Mouse (Mus musculus) neutrophil, adult 5-6 weeks (primary cell): ENCODE results near the gene Pip5kl1. TPM values are rescaled to one million over a fixed set of nuclear protein-coding genes. Genes with fewer than 3 reads are reported as not detected.

Experiments
- ATAC-seq: fragments of 151-379, 151-347 bp; 2 replicates; pipeline ENCODE4 v1.8.0; 2017; ENCODE audit warnings: mild to moderate bottlenecking, moderate TSS enrichment; ENCODE audit not compliant: insufficient number of reproducible peaks, poor library complexity, low FRiP score, severe bottlenecking; ENCODE audit errors: extremely low read depth
- total RNA-seq: library from RNA; stranded (forward); fragments of 200-1000 nt; gene quantifications from 2 replicates; pipeline ENCODE4 v1.2.3, GENCODE M21; 2017

The Pip5kl1 gene
- total RNA-seq, 1 experiment from 2014 or later = 1.3 TPM

DNA sequence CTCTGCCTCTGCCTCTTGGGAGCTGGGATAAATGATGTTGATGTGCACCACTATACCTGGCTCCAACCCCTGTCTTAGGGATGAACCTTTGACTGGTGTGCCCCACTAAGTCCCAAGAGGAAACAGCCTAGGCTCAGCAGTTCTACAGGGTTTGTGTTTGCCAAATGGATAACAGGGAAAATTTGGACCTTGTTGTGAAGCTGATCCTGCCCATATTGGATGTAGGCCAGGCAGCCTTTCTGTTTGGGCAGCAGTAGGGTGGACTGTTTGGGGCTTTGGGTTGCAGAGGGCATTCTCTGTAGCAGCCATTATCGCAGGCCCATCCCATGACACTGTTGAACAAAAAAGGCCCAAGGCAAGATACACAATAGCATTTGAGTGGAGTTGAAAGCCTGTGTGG, 27.6 kb upstream of the Pip5kl1 start:
- ATAC-seq = no peak

DNA sequence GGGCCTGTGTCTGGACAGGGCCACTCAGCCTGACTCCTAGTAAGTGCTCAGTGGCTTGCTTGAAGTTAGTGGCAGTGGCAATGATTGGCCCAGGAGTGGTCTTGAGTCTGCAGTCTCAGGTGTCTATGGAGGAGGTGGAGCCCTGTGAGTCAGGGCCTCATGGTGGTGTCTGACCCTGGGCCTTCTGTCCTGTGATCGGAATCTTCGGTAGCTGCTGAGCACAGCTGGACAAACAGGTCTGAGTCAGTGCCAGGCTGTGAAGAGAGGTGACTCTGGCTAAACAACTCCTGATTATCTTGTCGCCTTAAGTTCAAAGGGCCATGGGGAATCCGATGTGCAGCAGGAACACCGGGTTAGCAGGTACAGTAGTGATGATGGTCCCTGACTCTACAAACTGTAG, 27.2 kb upstream of the Pip5kl1 start:
- no peak for ATAC-seq

DNA sequence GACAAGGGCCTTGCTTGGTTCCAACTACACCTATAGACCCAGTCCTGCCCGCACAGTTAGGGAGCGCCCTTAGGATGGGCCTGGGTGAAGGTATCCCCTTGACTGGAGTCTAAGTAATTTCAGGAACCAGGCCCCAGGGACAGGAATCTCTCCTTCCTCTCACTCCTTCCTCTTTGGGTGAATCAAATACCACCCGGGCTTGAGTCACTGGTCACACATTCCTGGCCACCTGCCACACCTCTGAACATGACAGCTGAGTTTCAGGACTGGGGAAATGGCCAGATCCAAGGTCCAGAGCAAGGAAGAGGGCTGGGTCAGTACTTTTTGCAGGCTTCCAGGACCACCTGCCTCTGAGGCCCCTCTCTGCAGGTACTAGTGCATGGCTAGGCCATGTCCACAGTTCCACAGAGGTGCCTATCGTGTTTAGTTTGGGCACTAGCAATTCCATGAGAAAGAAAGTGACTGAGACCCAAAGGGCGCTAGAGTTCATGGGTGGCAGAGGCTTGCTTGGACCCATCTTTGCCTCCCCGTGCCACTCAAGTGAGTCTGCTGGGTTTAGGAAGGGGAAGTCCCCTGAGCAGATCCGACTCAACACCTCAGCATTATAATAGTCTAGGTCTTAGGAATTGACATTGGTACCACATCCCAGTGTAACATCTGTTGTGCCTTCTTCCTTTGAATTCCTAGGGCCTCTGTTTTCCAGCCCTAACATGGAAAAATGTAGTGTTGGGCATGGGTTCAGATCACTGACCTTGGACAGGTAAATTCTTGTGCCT, 26.4 kb upstream of the Pip5kl1 start:
- peak; percentile 15; the same call in 1 of the 2 replicates for ATAC-seq

DNA sequence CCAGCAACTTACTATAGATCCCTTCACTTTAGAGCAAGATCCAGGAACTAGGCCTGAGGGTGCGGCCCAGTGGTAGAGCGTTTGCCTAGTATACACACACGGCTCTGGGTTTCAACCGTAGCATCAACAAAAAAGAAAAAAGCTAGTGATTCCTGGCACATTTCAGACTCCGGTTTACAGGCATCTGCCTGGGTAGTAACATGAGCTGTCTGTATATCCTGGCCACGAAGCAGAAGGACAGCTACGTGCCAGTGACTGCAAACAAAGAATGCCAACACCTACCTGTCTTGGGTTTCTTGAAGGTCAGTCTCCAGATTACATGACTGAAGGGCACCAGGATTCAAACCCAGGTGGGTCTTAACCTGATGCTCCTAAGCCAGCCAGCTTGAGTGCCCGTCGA, 25.4 kb upstream of the Pip5kl1 start:
- no peak for ATAC-seq

DNA sequence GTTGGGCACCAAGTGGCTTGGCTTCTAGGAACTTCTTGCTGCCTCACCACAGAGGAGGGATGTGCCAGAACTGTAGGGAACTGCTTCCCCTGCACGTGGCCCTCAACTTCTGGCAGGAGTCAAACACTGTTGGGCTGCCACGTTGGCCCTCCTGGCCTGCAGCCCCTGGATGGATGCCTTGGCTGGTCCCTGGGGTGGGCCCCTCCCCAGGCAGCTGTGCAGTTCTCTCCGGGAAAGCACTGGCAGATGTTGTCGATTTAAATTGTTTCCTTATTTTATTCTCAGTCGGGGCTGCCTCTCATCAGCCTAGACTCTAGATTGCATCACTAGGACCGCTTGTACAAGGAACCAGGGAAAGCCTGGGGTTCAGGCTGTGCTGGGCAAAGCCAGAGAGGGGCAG, 24.8 kb upstream of the Pip5kl1 start:
- ATAC-seq = no peak

DNA sequence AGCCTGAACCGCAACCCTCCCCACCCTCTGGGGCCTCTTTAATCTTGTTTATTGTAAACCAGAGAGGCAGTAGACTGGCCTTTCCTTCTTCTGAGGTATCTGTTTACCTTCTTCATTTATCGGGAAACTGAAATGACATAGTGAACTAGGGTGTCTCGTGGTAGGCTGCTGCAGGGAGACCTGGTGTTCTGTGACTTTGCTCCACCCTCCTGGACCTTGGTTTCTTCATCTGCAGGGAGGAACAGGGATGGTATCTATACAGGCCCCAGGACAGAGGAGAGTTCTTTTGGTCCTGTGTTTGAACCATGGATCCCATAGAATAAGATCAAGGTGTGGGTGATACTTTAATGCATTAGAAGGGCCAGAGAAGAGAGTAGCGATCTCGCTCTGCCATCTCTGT, 23.4 kb upstream of the Pip5kl1 start:
- no peak for ATAC-seq

DNA sequence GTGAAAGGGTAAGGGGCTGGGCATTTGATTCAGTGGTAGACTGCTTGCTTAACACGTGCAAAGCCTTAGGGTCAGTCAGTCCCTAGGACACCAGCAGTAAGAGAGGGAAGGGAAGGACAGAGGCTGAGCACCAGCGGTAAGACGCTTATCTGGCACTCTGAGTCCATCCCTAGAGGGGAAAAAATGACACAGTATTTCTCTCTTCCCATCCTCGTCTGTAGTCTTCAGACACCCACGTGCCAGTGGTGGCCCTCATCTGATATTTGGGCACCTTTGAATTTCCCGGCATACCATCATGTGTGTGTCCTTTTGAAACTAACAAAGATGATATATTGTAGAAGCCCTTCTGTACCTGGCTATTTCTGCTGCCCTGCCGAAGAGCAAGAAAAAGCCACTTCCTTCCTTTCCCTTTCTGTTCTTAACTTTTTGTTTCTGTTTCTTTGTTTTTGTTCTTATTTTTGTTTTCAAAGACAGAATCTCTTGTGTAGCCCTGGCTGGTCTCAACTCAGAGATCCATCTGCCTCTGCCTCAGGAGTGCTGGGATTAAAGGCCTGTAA, 20.9 kb upstream of the Pip5kl1 start:
- peak; percentile 34; the same call in 1 of the 2 replicates for ATAC-seq

DNA sequence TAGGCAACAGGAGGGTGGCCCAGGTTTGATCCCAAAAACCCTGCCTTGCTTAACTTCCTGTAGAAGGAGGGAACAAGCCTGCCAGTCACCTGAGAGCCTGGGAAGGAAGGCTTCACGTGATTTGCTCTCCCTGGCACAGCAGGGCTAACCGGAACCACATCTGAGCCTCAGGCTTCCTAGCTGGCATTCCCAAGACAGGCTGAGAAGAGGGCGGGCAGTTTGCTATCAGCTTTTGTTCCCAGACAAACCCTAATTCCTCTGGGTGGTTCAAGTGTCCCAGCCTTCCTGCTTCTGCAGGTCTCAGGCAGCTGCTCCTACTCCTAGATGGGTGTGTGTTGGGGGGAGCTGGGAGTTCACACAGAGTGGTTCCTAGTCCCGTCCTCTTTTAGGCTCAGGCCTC, 19.1 kb upstream of the Pip5kl1 start:
- no peak for ATAC-seq

DNA sequence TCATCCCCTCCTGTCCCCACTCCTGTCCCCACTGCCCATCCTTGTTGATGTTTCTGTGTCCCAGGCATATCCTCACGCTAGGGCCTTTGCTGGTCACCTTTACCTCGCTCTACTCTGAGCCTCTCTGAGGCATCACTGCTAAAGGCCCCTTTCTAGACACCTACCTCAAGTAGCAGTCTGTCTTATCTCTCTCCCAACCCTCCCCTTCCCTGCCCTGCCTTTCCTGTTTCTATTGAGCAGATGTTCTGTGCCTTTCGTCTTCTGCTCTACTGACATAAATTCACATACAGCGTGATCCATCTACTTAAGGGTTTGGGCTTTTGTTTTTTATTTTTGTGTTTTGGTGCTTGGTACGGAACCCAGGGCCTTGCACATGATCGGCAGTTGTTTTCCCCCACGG, 18.6 kb upstream of the Pip5kl1 start:
- no peak for ATAC-seq

DNA sequence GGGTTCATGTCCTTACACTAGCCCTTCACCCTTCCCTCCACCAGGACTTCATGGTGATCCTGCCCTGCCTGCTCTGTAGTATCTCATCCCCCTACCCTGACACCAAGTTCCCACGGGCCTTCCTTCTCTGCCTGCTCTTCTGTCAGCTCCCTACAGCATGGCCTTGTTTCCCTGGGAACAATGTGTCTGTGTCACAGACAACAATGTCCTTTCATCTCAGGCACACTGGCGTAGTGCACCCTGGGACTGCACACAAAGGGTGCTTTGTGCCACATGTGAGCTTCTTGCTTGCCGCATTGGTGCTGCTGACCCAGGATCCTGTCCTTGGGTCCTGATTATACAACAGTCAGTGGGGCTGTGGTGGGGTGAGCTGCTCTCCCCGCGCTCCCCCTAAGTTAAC, 15.0 kb upstream of the Pip5kl1 start:
- ATAC-seq = no peak

DNA sequence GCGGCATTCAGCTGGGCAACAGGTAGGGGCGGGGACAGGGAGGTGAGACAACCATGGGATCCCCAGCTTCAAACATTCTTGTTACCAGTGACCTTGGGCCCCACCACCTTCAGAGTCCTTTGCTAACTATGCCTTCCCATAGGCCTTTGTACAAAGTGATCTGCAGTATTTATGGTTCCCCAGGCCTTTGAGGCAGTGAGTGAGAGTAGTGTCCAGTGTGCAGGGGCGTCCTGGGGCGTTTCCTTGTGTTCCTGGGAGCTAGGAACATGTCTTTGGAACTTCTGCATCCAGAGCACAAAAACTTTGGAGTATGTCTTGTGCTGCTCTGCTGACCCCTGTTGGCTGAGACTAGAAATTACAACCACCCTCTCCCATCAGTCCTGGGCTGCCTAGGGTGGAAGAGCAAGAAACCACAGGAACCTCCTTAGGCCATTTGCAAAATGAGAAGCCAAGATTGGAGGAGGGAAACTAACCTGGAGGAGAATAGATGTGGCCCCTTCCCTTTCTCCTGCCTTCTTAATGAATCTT, 8.0 kb upstream of the Pip5kl1 start:
- ATAC-seq = peak; percentile 53

DNA sequence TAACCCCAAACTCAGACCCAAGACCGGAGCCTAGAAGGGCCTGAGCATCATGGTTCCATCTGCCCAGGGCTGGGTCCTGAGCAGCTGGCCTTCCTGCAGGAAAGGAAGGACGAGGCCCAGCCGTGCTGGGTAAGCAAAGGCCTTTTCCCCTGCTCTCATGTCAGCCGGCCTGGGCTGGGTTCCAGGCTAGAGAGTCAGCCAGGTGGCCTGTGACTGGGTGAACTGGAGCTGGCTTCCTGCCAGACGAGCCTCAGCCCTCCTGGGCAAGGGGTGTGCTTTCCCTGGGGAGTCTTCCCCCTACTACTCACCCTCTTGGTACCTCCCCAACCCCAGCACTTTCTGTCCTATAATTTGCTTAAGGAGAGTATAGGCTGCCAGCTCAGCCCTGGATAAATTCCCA, 6.4 kb upstream of the Pip5kl1 start:
- ATAC-seq = no peak

DNA sequence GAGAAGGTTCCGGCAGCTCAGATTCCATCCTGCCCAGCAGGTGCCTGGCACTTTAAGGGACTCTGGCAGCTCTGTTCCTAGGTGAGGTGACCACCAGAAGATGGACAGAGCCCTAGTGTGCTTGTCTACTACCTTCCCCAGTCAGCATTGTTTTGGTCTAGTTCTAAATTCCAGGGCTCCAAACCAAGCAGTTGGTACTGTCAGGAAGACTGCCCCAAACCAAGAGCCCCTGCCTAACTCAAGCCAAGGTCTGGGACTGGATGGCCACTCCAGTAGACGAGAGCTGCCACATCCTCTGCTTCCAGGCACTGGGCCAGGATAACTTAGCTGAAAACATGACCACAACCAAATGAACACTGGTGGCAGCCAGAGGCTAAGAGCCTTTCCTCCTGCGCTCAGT, 5.7 kb upstream of the Pip5kl1 start:
- ATAC-seq = no peak

DNA sequence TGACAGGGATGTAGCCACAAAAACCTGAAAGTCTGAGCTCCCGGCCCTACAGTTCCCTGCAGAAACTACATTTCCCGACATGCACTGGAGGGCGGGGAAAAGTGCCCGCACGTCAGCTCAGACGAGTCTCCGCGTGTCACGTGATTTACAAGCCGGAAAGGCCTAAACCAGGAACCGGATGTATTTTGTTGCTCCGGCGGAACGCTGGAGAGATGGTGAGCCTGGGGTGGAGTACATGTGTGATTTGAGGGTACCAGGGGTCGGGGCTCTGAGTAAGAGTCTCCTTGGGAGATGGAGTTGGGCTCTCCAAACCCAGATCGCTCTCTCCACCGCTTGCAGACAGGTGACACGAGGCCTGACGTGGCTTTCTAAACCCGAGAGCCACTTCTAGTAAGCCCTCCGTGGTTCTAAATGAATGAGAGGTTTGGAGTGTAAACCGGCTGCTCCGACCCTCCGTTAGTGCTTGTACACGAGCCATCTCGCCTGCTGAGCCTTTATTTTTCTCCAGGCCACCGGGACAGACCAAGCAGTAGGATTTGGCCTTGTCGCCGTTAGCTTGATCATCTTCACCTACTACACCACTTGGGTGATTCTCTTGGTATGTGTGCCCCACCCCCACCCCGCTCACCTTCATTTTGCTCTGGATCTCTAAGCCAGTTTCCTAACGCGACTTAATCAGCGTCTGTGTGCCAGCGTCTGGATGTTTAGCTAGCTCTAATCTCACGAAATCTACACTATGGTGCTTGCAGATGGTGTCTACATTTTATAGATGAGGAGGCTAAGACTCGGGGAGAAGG, 3.7 kb upstream of the Pip5kl1 start, which contains the start of gene Dpm2:
TSS of gene Dpm2 (plus strand) at position 161 of the 797 bp plus-strand sequence.
- ATAC-seq = peak; percentile 83

DNA sequence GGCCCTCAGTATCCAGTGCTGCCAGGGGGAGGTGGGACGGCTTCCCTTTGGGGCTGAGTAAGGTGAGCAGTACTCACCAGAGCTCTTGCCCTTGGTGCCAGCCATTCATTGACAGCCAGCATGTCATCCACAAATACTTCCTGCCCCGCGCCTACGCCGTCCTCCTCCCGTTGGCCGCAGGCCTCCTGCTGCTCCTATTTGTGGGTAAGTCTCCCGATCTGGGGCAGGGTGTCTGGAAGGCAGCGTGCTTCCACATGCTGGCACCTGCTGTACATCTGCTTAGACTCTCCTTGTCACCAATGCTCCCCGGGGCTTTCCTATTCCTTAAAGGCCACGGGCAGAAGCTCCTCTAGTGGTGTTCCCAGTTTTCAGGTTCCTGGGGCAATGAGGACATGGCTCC, 2.4 kb upstream of the Pip5kl1 start:
- no peak for ATAC-seq

DNA sequence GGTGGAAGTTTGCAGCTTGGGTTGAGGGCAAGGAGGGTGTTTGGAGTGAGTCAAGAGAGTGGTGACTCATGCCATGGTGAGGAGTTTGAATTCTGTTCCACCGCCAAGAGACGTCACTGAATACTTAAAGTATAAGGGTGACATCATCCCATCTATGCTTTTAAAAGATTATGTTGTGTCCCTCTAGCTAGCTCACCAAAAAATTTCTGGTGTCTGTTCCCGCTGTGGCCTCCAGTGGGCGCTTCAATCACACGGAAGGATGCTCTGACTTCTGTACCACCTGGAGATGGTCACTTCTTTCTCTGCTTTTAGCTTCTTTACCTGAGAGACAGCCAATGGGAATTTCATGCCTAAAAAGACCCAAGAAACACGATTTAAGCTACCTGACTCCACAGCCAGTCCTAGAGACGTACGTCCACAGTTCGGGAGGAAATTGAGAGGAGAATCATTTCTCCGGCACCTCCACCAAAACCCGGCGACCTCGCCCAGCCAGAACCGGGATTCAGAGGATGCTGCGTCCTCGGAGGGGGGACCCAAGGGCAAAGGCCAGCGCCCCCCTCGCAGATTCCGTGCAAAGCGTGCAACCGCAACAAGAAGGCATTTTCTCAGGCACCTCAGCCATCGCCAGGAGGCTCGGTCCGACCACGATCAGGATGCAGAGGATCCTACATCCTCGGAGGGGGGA, 446 bp downstream of the Pip5kl1 start:
- ATAC-seq = peak; percentile 29

DNA sequence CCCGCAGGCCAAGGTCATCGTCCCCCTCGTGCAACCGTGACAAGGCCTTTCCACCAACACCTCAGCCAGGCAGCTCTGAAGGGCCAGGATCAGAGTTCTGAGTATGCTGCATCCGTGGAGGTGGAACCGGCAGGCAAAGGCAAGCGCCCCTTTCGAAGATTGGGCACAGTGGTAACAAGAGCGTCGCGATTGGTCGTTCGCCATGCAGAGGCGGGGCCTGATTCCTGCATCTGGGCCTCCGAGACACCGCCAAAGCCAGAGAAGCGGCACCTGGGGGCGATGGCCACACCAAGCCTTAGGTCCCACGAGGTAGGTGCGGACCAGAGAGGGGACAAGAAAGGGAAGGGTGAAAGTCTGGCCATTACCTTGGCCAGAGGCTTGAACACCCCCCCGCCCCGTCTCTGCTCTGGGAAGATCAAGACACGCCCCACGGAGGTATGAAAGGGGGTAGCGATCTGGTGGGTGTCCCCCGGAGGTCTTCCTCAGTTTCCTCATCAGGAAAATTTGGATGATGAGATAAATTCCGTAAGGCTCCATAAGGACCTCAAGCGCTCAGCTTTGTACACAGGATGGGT, 1.1 kb downstream of the Pip5kl1 start, which contains the start of gene 9430097D07Rik:
TSS of gene 9430097D07Rik (minus strand) at position 99 of the 575 bp plus-strand sequence.
- no peak for ATAC-seq

DNA sequence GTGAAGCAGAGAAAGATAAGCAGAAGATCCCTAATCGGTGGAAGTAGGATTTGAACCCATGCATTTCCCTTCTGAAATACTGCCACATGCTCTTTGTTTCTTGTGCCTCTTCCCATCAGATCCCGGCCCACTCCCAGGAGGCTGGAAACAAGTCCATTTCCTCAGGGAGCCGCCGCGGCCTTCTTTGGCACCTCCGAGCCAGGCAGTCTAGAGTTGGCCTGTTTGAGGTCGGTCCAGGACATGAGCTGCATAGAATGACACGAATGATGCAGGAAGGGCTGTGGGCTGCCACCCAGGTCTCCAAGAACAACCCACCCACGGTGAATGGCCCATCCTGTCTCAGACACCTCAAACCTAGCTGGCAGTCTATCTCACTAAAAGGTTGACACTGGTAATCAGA, 1.9 kb downstream of the Pip5kl1 start:
- no peak for ATAC-seq
